In genomic region chr5:140384462-140384861, GRCm38 (mm10) we compare ENCODE assay signal across 13 mouse cellular contexts. TPM values are rescaled to one million over a fixed set of nuclear protein-coding genes. Genes with fewer than 3 reads are reported as not detected.
DNase-seq lines count a peak whose midpoint lies in the region; ATAC-seq lines count a peak whose summit lies in the region.
"Had no signal": no experiment of that assay in that cellular context is flagged by ENCODE, and none has a peak within 500 bp of the region (broad histone marks: within the 10 kb centered on the region; RNA-seq: fewer than 3 reads in every experiment).

No protein-coding gene starts in this region.

- no peak for DNase-seq in forebrain, embryonic 10.5 days (ENCODE audit: extremely low spot score, low spot score)
- DNase-seq in kidney, postnatal 10 days = no peak
- DNase-seq in 3T3-L1 (ENCODE audit: low read depth, low spot score) = peak; percentile 52
- no peak for DNase-seq in limb, embryonic 10.5 days (ENCODE audit: low spot score)
- no peak for DNase-seq in left cerebral cortex, adult 9 months (ENCODE audit: low spot score in 2 of 2)
- DNase-seq in layer of hippocampus, adult 11-12 months (ENCODE audit: low spot score) = no peak
- DNase-seq: cerebellum, adult 2 months; right cerebral cortex, adult 18-20 months had no signal

- no peaks in the 10 kb centered on the region for H3K27me3 ChIP-seq in forebrain, embryonic 10.5 days (ENCODE audit: poor library complexity, severe bottlenecking)
- no peaks in the 10 kb centered on the region for H3K27me3 ChIP-seq in forebrain, embryonic 12.5 days
- no peaks in the 10 kb centered on the region for H3K27me3 ChIP-seq in kidney, embryonic 14.5 days (ENCODE audit: control insufficient read depth, insufficient read depth, low read length)
- no peaks in the 10 kb centered on the region for H3K27me3 ChIP-seq in limb, embryonic 10.5 days (ENCODE audit: low read depth, poor library complexity, severe bottlenecking)
- H3K27me3 ChIP-seq: intestine, embryonic 15.5 days had no signal

- no peak overlapping the region for H3K9ac ChIP-seq in forebrain, embryonic 12.5 days
- peak overlapping the region; percentile 28; the same call in 1 of the 2 replicates for H3K9ac ChIP-seq in kidney, embryonic 14.5 days (ENCODE audit: low read depth, low read length)
- H3K9ac ChIP-seq: intestine, embryonic 15.5 days had no signal

- H3K36me3 ChIP-seq in forebrain, embryonic 10.5 days (replicated peaks) = peaks cover 16% of the 10 kb centered on the region
- H3K36me3 ChIP-seq in forebrain, embryonic 12.5 days (replicated peaks) = no peaks in the 10 kb centered on the region
- no peaks in the 10 kb centered on the region for H3K36me3 ChIP-seq in kidney, embryonic 14.5 days (ENCODE audit: control insufficient read depth, insufficient read depth, low read length)
- peaks cover 10% of the 10 kb centered on the region; the same call in 1 of the 2 replicates for H3K36me3 ChIP-seq in limb, embryonic 10.5 days
- H3K36me3 ChIP-seq: intestine, embryonic 15.5 days had no signal

- H3K4me1 ChIP-seq in forebrain, embryonic 10.5 days = peaks cover 53% of the 10 kb centered on the region
- H3K4me1 ChIP-seq in forebrain, embryonic 12.5 days = peaks cover 26% of the 10 kb centered on the region
- peaks cover 41% of the 10 kb centered on the region for H3K4me1 ChIP-seq in kidney, embryonic 14.5 days (ENCODE audit: control insufficient read depth, insufficient read depth, low read length)
- H3K4me1 ChIP-seq in limb, embryonic 10.5 days = peaks cover 41% of the 10 kb centered on the region

- no peak overlapping the region for H3K4me2 ChIP-seq in forebrain, embryonic 12.5 days
- H3K4me2 ChIP-seq in kidney, embryonic 14.5 days (replicated peaks; ENCODE audit: low read depth, low read length) = no peak overlapping the region
- H3K4me2 ChIP-seq: intestine, embryonic 15.5 days had no signal

- peak overlapping the region; percentile 83 for H3K27ac ChIP-seq in forebrain, embryonic 10.5 days
- no peak overlapping the region for H3K27ac ChIP-seq in forebrain, embryonic 12.5 days
- peak overlapping the region; percentile 69; the same call in 1 of the 2 replicates for H3K27ac ChIP-seq in kidney, embryonic 14.5 days (ENCODE audit: low read depth, low read length)
- H3K27ac ChIP-seq in limb, embryonic 10.5 days = peak overlapping the region; percentile 77
- H3K27ac ChIP-seq: intestine, embryonic 15.5 days had no signal

- no peak overlapping the region for H3K4me3 ChIP-seq in forebrain, embryonic 10.5 days
- H3K4me3 ChIP-seq in forebrain, embryonic 12.5 days (replicated peaks) = no peak overlapping the region
- no peak overlapping the region for H3K4me3 ChIP-seq in kidney, embryonic 14.5 days (ENCODE audit: low read length)
- no peak overlapping the region for H3K4me3 ChIP-seq in limb, embryonic 10.5 days
- H3K4me3 ChIP-seq: intestine, embryonic 15.5 days had no signal

- ATAC-seq in forebrain, embryonic 12.5 days (ENCODE audit: low FRiP score) = no peak
- no peak for ATAC-seq in kidney, embryonic 14.5 days (ENCODE audit: low FRiP score, low TSS enrichment)
- ATAC-seq: forebrain, embryonic 14.5 days; intestine, embryonic 15.5 days; midbrain, embryonic 16.5 days had no signal

- 90% methylated on average over 1 of the region's 1 CpGs for WGBS in forebrain, embryonic 10.5 days
- WGBS in forebrain, embryonic 12.5 days = 88% methylated on average over 1 of the region's 1 CpGs
- 73% methylated on average over 1 of the region's 1 CpGs for WGBS in kidney, embryonic 14.5 days
- 86% methylated on average over 1 of the region's 1 CpGs for WGBS in limb, embryonic 10.5 days

- no peaks in the 10 kb centered on the region for H3K9me3 ChIP-seq in forebrain, embryonic 10.5 days
- no peaks in the 10 kb centered on the region for H3K9me3 ChIP-seq in forebrain, embryonic 12.5 days
- H3K9me3 ChIP-seq in kidney, embryonic 14.5 days (ENCODE audit: control insufficient read depth, low read length) = no peaks in the 10 kb centered on the region
- no peaks in the 10 kb centered on the region for H3K9me3 ChIP-seq in limb, embryonic 10.5 days (replicated peaks)
- H3K9me3 ChIP-seq: intestine, embryonic 15.5 days had no signal

RNA-seq across cellular contexts. Expression of gene Snx8, which starts 4.6 kb away (rescaled TPM):
- 27.3 and 28.9 TPM in 2 replicates for polyA plus RNA-seq in forebrain, embryonic 10.5 days (2016; fragmentation: Nextera tagmentation; extraction: Ambion mirVana)
- polyA plus RNA-seq in forebrain, embryonic 12.5 days (2016; fragmentation: Nextera tagmentation; extraction: Ambion mirVana) = 19.2 and 20.7 TPM in 2 replicates
- polyA plus RNA-seq in kidney, embryonic 14.5 days (2014; fragmentation: Nextera tagmentation; extraction: Ambion mirVana) = 10.5 and 12.9 TPM in 2 replicates
- polyA plus RNA-seq in limb, embryonic 10.5 days (2016; fragmentation: Nextera tagmentation; extraction: Ambion mirVana) = 22.4 and 25.4 TPM in 2 replicates

RNA-seq across cellular contexts. Expression of gene Eif3b, which starts 34.7 kb away (rescaled TPM):
- 155 and 165 TPM in 2 replicates for polyA plus RNA-seq in forebrain, embryonic 10.5 days (2016; fragmentation: Nextera tagmentation; extraction: Ambion mirVana)
- 152 and 166 TPM in 2 replicates for polyA plus RNA-seq in forebrain, embryonic 12.5 days (2016; fragmentation: Nextera tagmentation; extraction: Ambion mirVana)
- 139 and 188 TPM in 2 replicates for polyA plus RNA-seq in kidney, embryonic 14.5 days (2014; fragmentation: Nextera tagmentation; extraction: Ambion mirVana)
- 201 and 231 TPM in 2 replicates for polyA plus RNA-seq in limb, embryonic 10.5 days (2016; fragmentation: Nextera tagmentation; extraction: Ambion mirVana)

RNA-seq across cellular contexts. Expression of gene Mrm2, which starts 52.8 kb away (rescaled TPM):
- polyA plus RNA-seq in forebrain, embryonic 10.5 days (2016; fragmentation: Nextera tagmentation; extraction: Ambion mirVana) = 22.9 TPM in 2 replicates
- 18.5 and 19.6 TPM in 2 replicates for polyA plus RNA-seq in forebrain, embryonic 12.5 days (2016; fragmentation: Nextera tagmentation; extraction: Ambion mirVana)
- polyA plus RNA-seq in kidney, embryonic 14.5 days (2014; fragmentation: Nextera tagmentation; extraction: Ambion mirVana) = 19.5 and 22.0 TPM in 2 replicates
- polyA plus RNA-seq in limb, embryonic 10.5 days (2016; fragmentation: Nextera tagmentation; extraction: Ambion mirVana) = 22.2 and 24.1 TPM in 2 replicates
